ENCODE assay signal across 18 mouse cellular contexts in the genomic region with DNA sequence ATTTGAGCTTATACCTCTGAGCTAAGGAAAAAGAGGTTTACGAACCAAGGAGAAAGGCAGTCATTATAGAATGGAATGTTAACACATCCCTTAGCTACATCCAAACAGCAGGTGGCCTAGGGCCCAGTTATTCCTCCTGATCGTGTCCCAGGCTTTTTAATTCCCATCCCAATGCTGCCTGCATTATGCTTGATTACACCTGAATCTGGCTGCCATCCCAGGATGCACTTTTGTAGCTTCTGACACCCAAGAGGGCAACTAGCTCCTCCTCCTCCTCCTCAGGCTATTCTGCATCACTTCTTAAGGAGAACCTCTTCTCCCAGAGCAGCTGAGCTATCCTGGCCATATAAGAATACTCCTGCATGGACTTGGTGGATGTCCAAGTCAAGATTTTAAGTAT.
DNase-seq lines count a peak whose midpoint lies in the region; ATAC-seq and TF ChIP-seq lines count a peak whose summit lies in the region.
"Had no signal": no experiment of that assay in that cellular context is flagged by ENCODE, and none has a peak within 500 bp of the region (broad histone marks: within the 10 kb centered on the region; RNA-seq: fewer than 3 reads in every experiment).

No protein-coding gene starts in this region.

- H3K4me2 ChIP-seq in embryonic facial prominence, embryonic 14.5 days (ENCODE audit: low read depth, low read length): no peak overlapping the region
- H3K4me2 ChIP-seq: forebrain, embryonic 15.5 days; hindbrain, embryonic 12.5 days had no signal

- no peak overlapping the region for H3K27ac ChIP-seq in embryonic facial prominence, embryonic 14.5 days (replicated peaks; ENCODE audit: low read depth, low read length)
- H3K27ac ChIP-seq: forebrain, embryonic 15.5 days; heart, embryonic 10.5 days; hindbrain, embryonic 12.5 days had no signal

- WGBS in embryonic facial prominence, embryonic 14.5 days: 51% methylated on average over 2 of the region's 2 CpGs
- 72% methylated on average over 2 of the region's 2 CpGs for WGBS in lung, adult 2 months

- intact Hi-C loops in left cerebral cortex, postnatal 4 days (cut with DNase I): no loop called here
- intact Hi-C loops in left cerebral cortex, postnatal 10 days (cut with DNase I): no loop called here

- ATAC-seq in embryonic facial prominence, embryonic 14.5 days (ENCODE audit: low read depth): no peak
- no peak for ATAC-seq in inflammation-experienced regulatory T-cells, adult 6 months
- ATAC-seq: forebrain, embryonic 15.5 days; intestine, embryonic 16.5 days had no signal

- H3K36me3 ChIP-seq in embryonic facial prominence, embryonic 14.5 days (ENCODE audit: control insufficient read depth, insufficient read depth, low read length): no peaks in the 10 kb centered on the region
- H3K36me3 ChIP-seq: forebrain, embryonic 15.5 days; heart, embryonic 10.5 days; hindbrain, embryonic 12.5 days had no signal

- TF ChIP-seq POLR2A in lung, adult 2 months (IDR thresholded peaks at IDR 0.05; ENCODE audit: borderline replicate concordance, extremely low read depth, low read depth, low read length): no peak

- peak; percentile 55 to 71 for DNase-seq in cerebellum, postnatal 10 days
- DNase-seq in cerebellum, adult 11-12 months: no peak
- peak; percentile 41 for DNase-seq in left cerebral cortex, postnatal 4 days
- no peak for DNase-seq in left cerebral cortex, postnatal 10 days (ENCODE audit: extremely low spot score in 1 of 2, low spot score in 2 of 2)
- peak; percentile 7 for DNase-seq in brain, adult 2 months (ENCODE audit: low read depth, low spot score)
- peak; percentile 42 for DNase-seq in embryonic facial prominence, embryonic 14.5 days (ENCODE audit: low spot score)
- no peak for DNase-seq in lung, adult 2 months
- DNase-seq: adrenal gland, postnatal 14 days; cerebellum, adult 11 months; gastrocnemius, postnatal 10 days; heart, adult 18-20 months; heart, postnatal 10 days; heart, postnatal 4 days had no signal

- no peak for TF ChIP-seq CTCF in lung, adult 2 months (IDR thresholded peaks at IDR 0.05; ENCODE audit: insufficient read depth, low read length)

- H3K9ac ChIP-seq in embryonic facial prominence, embryonic 14.5 days (ENCODE audit: low read depth, low read length): no peak overlapping the region
- H3K9ac ChIP-seq: forebrain, embryonic 15.5 days; hindbrain, embryonic 12.5 days had no signal

- H3K4me3 ChIP-seq in embryonic facial prominence, embryonic 14.5 days (ENCODE audit: low read depth, low read length): no peak overlapping the region
- no peak overlapping the region for H3K4me3 ChIP-seq in lung, adult 2 months (replicated peaks; ENCODE audit: extremely low read depth, low read depth, low read length)
- H3K4me3 ChIP-seq: forebrain, embryonic 15.5 days; heart, embryonic 10.5 days; hindbrain, embryonic 12.5 days had no signal

- no peaks in the 10 kb centered on the region for H3K27me3 ChIP-seq in embryonic facial prominence, embryonic 14.5 days (replicated peaks; ENCODE audit: control insufficient read depth, insufficient read depth, low read length)
- H3K27me3 ChIP-seq: forebrain, embryonic 15.5 days; hindbrain, embryonic 12.5 days had no signal

- H3K9me3 ChIP-seq in embryonic facial prominence, embryonic 14.5 days (ENCODE audit: control insufficient read depth, low read length): 0 out of 2 replicates have a peak, but pooled peaks cover 4% of the 10 kb centered on the region
- H3K9me3 ChIP-seq: forebrain, embryonic 15.5 days; heart, embryonic 10.5 days; hindbrain, embryonic 12.5 days had no signal

- no peaks in the 10 kb centered on the region for H3K4me1 ChIP-seq in embryonic facial prominence, embryonic 14.5 days (ENCODE audit: control insufficient read depth, insufficient read depth, low read length)
- H3K4me1 ChIP-seq in lung, adult 2 months (ENCODE audit: control insufficient read depth, insufficient read depth, low read length): no peaks in the 10 kb centered on the region
- H3K4me1 ChIP-seq: forebrain, embryonic 15.5 days; heart, embryonic 10.5 days; hindbrain, embryonic 12.5 days had no signal

Comparison
In these comparisons a context has a peak if more than half of its experiments do, and no peak if none do; other contexts are left out.
1. DNase-seq: peak in cerebellum, postnatal 10 days (2 of 2), left cerebral cortex, postnatal 4 days (single experiment), brain, adult 2 months (single experiment) and embryonic facial prominence, embryonic 14.5 days (single experiment); none in cerebellum, adult 11-12 months (single experiment), left cerebral cortex, postnatal 10 days (0 of 2) and lung, adult 2 months (single experiment).